Mouse (Mus musculus) central nervous system, embryonic 14 days (tissue): Measurements from ENCODE around the gene Msantd2. TPM values are rescaled to one million over a fixed set of nuclear protein-coding genes. Genes with fewer than 3 reads are reported as not detected.

Source experiments
- polyA plus RNA-seq: library from polyadenylated mRNA; depleted of rRNA; stranded (reverse); fragments of >200 nt; gene quantifications from 2 replicates; pipeline ENCODE4 v1.2.3, GENCODE M21; 2012; rRNA removed

Gene Msantd2
- polyA plus RNA-seq: 81.7 and 82.7 TPM in 2 replicates

GRCm38 (mm10) chr9:37488611-37489396 is at the start of gene Msantd2:
Msantd2 (plus strand) TSS chr9:37489319.

GRCm38 (mm10) chr9:37527396-37528224 is 38.5 kb downstream of the Msantd2 start, which contains the start of gene Esam:
Esam (plus strand) TSS chr9:37528078.

GRCm38 (mm10) chr9:37539170-37540025 is 50.3 kb downstream of the Msantd2 start, which contains the start of gene Vsig2:
Vsig2 (plus strand) TSS chr9:37539255.

DNA sequence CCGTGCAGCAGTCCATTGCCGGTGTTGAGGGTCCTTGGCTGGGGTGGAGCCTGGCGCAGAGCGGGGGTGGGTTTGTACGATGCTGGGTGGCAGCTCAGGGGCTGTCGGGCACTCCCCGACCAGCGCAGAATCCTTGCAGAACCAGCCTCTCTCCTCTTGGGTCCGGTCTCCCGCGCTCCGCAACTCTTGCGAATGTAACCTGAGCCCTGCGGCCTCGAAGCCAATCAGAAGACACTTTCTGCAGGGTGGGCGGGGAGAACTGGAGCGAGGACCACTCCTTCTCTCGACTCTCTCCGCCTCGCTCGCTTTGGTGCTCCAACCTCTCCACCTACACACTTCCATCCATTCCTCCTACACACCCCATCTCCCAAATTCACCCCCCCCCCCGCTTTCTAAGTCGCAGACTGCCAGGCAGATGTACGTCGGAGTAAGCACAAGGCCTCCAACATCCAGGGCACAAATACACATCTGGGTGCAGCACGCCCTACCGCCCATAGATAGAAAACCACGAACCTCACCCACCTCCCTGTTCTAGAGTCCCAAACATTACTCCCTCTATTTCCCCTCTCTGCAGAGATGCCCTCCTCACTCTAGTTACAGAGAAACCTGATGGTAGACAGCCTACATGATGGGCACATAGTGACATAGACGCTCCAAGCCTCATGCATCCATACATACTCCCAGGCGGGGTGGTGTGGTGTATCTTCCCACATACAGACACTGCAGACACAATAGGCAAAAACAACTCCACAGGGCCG is 63.6 kb downstream of the Msantd2 start, which contains the start of gene Nrgn:
Gene Nrgn (minus strand): TSS at position 369 of the 758 bp plus-strand sequence.

GRCm38 (mm10) chr9:37554838-37555748 is 66.0 kb downstream of the Msantd2 start, which contains the start of gene Siae:
Siae (plus strand) TSS chr9:37555698.

Other genes with a start within 250 kb of the Msantd2 start
- 1.8 and 1.9 TPM in 2 replicates for gene Slc37a2, start 233.6 kb upstream of the Msantd2 start, polyA plus RNA-seq
- 3.1 and 3.3 TPM in 2 replicates for gene Ccdc15, start 140.9 kb upstream of the Msantd2 start, polyA plus RNA-seq
- 4.7 and 5.5 TPM in 2 replicates for gene Hepacam, start 122.0 kb upstream of the Msantd2 start, polyA plus RNA-seq
- gene Robo4, start 87.4 kb upstream of the Msantd2 start, polyA plus RNA-seq: 5.0 and 6.8 TPM in 2 replicates
- gene Robo3, start 56.1 kb upstream of the Msantd2 start, polyA plus RNA-seq: 38.5 and 47.8 TPM in 2 replicates
- 27.7 and 31.4 TPM in 2 replicates for gene Esam, start 38.8 kb downstream of the Msantd2 start, polyA plus RNA-seq
- gene Vsig2, start 49.9 kb downstream of the Msantd2 start, polyA plus RNA-seq: 3.9 and 4.3 TPM in 2 replicates
- gene Nrgn, start 63.6 kb downstream of the Msantd2 start, polyA plus RNA-seq: 7.8 and 9.2 TPM in 2 replicates
- gene Siae, start 66.4 kb downstream of the Msantd2 start, polyA plus RNA-seq: 6.3 and 7.0 TPM in 2 replicates
- gene Spa17, start 124.4 kb downstream of the Msantd2 start, polyA plus RNA-seq: 7.3 and 9.9 TPM in 2 replicates
- gene Tbrg1, start 168.0 kb downstream of the Msantd2 start, polyA plus RNA-seq: 51.9 and 70.1 TPM in 2 replicates
- 2.7 and 9.2 TPM in 2 replicates for gene Panx3, start 179.9 kb downstream of the Msantd2 start, polyA plus RNA-seq
- not detected in 2 replicates for gene Olfr160, start 226.9 kb downstream of the Msantd2 start, polyA plus RNA-seq